Mouse (Mus musculus): ENCODE measurements at regions not wholly inside any gene's neighbourhood (a gene's known extent, or its start where the extent isn't known, plus 50 kb on each side); places are given as distances from the start of the nearest gene placed in this dataset.

- no peak for DNase-seq (ENCODE audit: extremely low spot score in 1 of 2, low spot score in 1 of 2)
Observed at GRCm38 (mm10) chr6:55627228-55627627, 53.8 kb downstream of the Neurod6 start.

- DNase-seq (ENCODE audit: extremely low spot score in 1 of 2, low spot score in 1 of 2), result no peak
Observed at GRCm38 (mm10) chr6:55620366-55620765, 60.7 kb downstream of the Neurod6 start.

GRCm38 (mm10) chr6:55617922-55618481 lies 63.1 kb downstream of the Neurod6 start:
- peak; percentile 48 to 71 for DNase-seq (ENCODE audit: extremely low spot score in 1 of 2, low spot score in 1 of 2)

GRCm38 (mm10) chr6:55610395-55610794 lies 70.7 kb downstream of the Neurod6 start:
- no peak for DNase-seq (ENCODE audit: extremely low spot score in 1 of 2, low spot score in 1 of 2)

- no peak for DNase-seq (ENCODE audit: extremely low spot score in 1 of 2, low spot score in 1 of 2)
Observed at GRCm38 (mm10) chr6:55609976-55610375, 71.1 kb downstream of the Neurod6 start.

DNA sequence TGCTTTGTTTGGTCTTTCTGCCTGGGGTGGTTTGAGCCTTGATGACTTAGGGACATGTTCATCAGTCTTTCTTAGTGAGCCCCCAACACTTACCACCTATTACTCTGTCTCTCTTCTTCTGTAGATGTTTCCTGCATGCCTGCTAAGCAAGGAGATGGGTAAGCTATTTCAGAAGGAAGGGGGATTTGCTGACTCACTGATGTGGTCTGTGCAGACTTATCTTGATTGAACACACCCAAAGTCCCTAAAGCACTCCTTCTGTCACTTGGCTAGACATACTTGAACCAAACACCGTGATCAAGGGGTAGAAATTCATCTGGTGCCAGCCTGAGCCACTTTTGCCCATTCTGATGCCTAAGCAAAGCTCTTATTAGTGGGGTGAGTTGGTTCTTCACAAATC lies 72.0 kb downstream of the Neurod6 start:
- DNase-seq (ENCODE audit: extremely low spot score in 1 of 2, low spot score in 1 of 2), result no peak

- peak; percentile 16 to 42 for DNase-seq (ENCODE audit: extremely low spot score in 1 of 2, low spot score in 1 of 2)
Observed at GRCm38 (mm10) chr6:55597088-55597487, 84.0 kb downstream of the Neurod6 start.

- DNase-seq (ENCODE audit: extremely low spot score in 1 of 2, low spot score in 1 of 2), result peak; percentile 76 to 86
Observed at GRCm38 (mm10) chr6:55592126-55592525, 88.9 kb downstream of the Neurod6 start.

DNA sequence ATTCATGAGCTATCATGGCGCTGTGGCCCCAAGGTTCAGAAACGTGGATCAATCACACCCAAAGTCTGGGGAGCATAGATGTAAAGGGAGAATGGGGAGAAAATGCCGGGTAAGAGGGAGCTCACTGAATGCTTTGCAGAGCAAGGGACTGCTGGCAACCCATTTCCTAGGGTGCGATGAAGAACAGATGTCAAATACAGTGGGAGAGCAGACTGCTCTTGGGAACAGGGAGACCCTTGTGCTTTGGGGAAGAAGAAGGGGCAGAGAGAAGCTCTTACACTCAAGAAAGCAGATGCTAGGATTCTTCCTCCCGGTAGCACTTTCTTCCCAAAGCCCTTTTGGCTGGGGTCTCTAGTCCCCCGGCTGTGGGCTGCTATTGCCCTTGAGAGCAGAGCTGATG lies 100.0 kb downstream of the Neurod6 start:
- no peak for DNase-seq (ENCODE audit: extremely low spot score in 1 of 2, low spot score in 1 of 2)

- DNase-seq (ENCODE audit: extremely low spot score in 1 of 2, low spot score in 1 of 2), result no peak
Observed at GRCm38 (mm10) chr6:55580036-55580435, 101.0 kb downstream of the Neurod6 start.

GRCm38 (mm10) chr6:55579611-55580010 lies 101.5 kb downstream of the Neurod6 start:
- peak in 1 of 2 experiments; percentile 16 for DNase-seq (ENCODE audit: extremely low spot score in 1 of 2, low spot score in 1 of 2)

GRCm38 (mm10) chr6:55579105-55579504 lies 102.0 kb downstream of the Neurod6 start:
- DNase-seq (ENCODE audit: extremely low spot score in 1 of 2, low spot score in 1 of 2), result peak in 1 of 2 experiments; percentile 40

GRCm38 (mm10) chr6:55578051-55578450 lies 103.0 kb downstream of the Neurod6 start:
- no peak for DNase-seq (ENCODE audit: extremely low spot score in 1 of 2, low spot score in 1 of 2)

GRCm38 (mm10) chr6:55567521-55567920 lies 113.5 kb downstream of the Neurod6 start:
- DNase-seq (ENCODE audit: extremely low spot score in 1 of 2, low spot score in 1 of 2), result peak in 1 of 2 experiments; percentile 38

- peak in 1 of 2 experiments; percentile 30 for DNase-seq (ENCODE audit: extremely low spot score in 1 of 2, low spot score in 1 of 2)
Observed at GRCm38 (mm10) chr6:55565260-55566209, 113.8 kb downstream of the Adcyap1r1 start.

GRCm38 (mm10) chr6:55560606-55561005 lies 108.8 kb downstream of the Adcyap1r1 start:
- DNase-seq (ENCODE audit: extremely low spot score in 1 of 2, low spot score in 1 of 2), result no peak

GRCm38 (mm10) chr6:55559797-55560196 lies 108.0 kb downstream of the Adcyap1r1 start:
- no peak for DNase-seq (ENCODE audit: extremely low spot score in 1 of 2, low spot score in 1 of 2)

Data from frontal cortex, adult 2 months (tissue).